Mouse (Mus musculus): ENCODE measurements around the gene Apol11b. TPM values are rescaled to one million over a fixed set of nuclear protein-coding genes. Genes with fewer than 3 reads are reported as not detected.
"Not testable (repeated sequence)": the region's sequence is repeated elsewhere in the genome, so short reads cannot be mapped to it uniquely, and the experiment has no call there.

Gene Apol11b
- polyA plus RNA-seq, 1 experiment from 2014 or later = not detected

- not testable (repeated sequence) for H3K27me3 ChIP-seq (ENCODE audit: control insufficient read depth, insufficient read depth, low read length); H3K4me3 ChIP-seq (ENCODE audit: low read depth, low read length); H3K4me1 ChIP-seq (replicated peaks; ENCODE audit: control insufficient read depth, insufficient read depth, low read length); H3K36me3 ChIP-seq (ENCODE audit: control insufficient read depth, insufficient read depth, low read length); H3K9me3 ChIP-seq (ENCODE audit: control insufficient read depth, low read length); H3K27ac ChIP-seq (ENCODE audit: low read depth, low read length); ATAC-seq (replicated peaks; ENCODE audit: low FRiP score); DNase-seq (ENCODE audit: low spot score); H3K9ac ChIP-seq (ENCODE audit: low read length); H3K4me2 ChIP-seq (ENCODE audit: low read depth, low read length, severe bottlenecking)
- WGBS = 87% methylated on average over 4 of the region's 4 CpGs
Observed at GRCm38 (mm10) chr15:77626471-77626870, 16.6 kb downstream of the Apol11b start.

- Histone ChIP-seq H3K27me3 (ENCODE audit: control insufficient read depth, insufficient read depth, low read length) (no peaks in the 10 kb centered on the region), H3K4me2 (ENCODE audit: low read depth, low read length, severe bottlenecking) (no peak overlapping the region), H3K27ac (ENCODE audit: low read depth, low read length) (no peak overlapping the region), H3K9me3 (ENCODE audit: control insufficient read depth, low read length) (no peaks in the 10 kb centered on the region), H3K4me3 (ENCODE audit: low read depth, low read length) (no peak overlapping the region), H3K36me3 (ENCODE audit: control insufficient read depth, insufficient read depth, low read length) (no peaks in the 10 kb centered on the region), H3K4me1 (replicated peaks; ENCODE audit: control insufficient read depth, insufficient read depth, low read length) (no peaks in the 10 kb centered on the region), H3K9ac (ENCODE audit: low read length) (no peak overlapping the region)
- 100% methylated on average over 1 of the region's 1 CpGs for WGBS
- DNase-seq (ENCODE audit: low spot score) (no peak), ATAC-seq (replicated peaks; ENCODE audit: low FRiP score) (no peak)
Observed at GRCm38 (mm10) chr15:77624710-77625109, 18.4 kb downstream of the Apol11b start.

GRCm38 (mm10) chr15:77606069-77606468 is 37.0 kb downstream of the Apol11b start:
- Histone ChIP-seq H3K9me3 (ENCODE audit: control insufficient read depth, low read length) (no peaks in the 10 kb centered on the region), H3K9ac (ENCODE audit: low read length) (no peak overlapping the region), H3K27me3 (ENCODE audit: control insufficient read depth, insufficient read depth, low read length) (no peaks in the 10 kb centered on the region), H3K4me2 (ENCODE audit: low read depth, low read length, severe bottlenecking) (no peak overlapping the region), H3K36me3 (ENCODE audit: control insufficient read depth, insufficient read depth, low read length) (no peaks in the 10 kb centered on the region), H3K27ac (ENCODE audit: low read depth, low read length) (no peak overlapping the region), H3K4me3 (ENCODE audit: low read depth, low read length) (no peak overlapping the region), H3K4me1 (replicated peaks; ENCODE audit: control insufficient read depth, insufficient read depth, low read length) (no peaks in the 10 kb centered on the region)
- 88% methylated on average over 3 of the region's 3 CpGs for WGBS
- DNase-seq (ENCODE audit: low spot score) (no peak), ATAC-seq (replicated peaks; ENCODE audit: low FRiP score) (no peak)

- Histone ChIP-seq H3K4me1 (replicated peaks; ENCODE audit: control insufficient read depth, insufficient read depth, low read length) (no peaks in the 10 kb centered on the region), H3K9ac (ENCODE audit: low read length) (no peak within 1 kb of the TSS), H3K4me2 (ENCODE audit: low read depth, low read length, severe bottlenecking) (no peak within 1 kb of the TSS), H3K9me3 (ENCODE audit: control insufficient read depth, low read length) (no peaks in the 10 kb centered on the region), H3K4me3 (ENCODE audit: low read depth, low read length) (no peak within 1 kb of the TSS), H3K36me3 (ENCODE audit: control insufficient read depth, insufficient read depth, low read length) (no peaks in the 10 kb centered on the region), H3K27ac (ENCODE audit: low read depth, low read length) (no peak within 1 kb of the TSS), H3K27me3 (ENCODE audit: control insufficient read depth, insufficient read depth, low read length) (no peaks in the 10 kb centered on the region)
- 86% methylated on average over 1 of the region's 1 CpGs for WGBS
- DNase-seq (ENCODE audit: low spot score) (no peak), ATAC-seq (replicated peaks; ENCODE audit: low FRiP score) (no peak)
Observed at GRCm38 (mm10) chr15:77598958-77599357, 44.1 kb downstream of the Apol11b start, which contains the start of gene Gm36245. Gene Gm36245 (plus strand): TSS chr15:77599258.

- H3K9ac ChIP-seq (ENCODE audit: low read length) = no peak overlapping the region
- no peak overlapping the region for H3K27ac ChIP-seq (ENCODE audit: low read depth, low read length)
- no peak overlapping the region for H3K4me2 ChIP-seq (ENCODE audit: low read depth, low read length, severe bottlenecking)
- 77% methylated on average over 3 of the region's 3 CpGs for WGBS
- DNase-seq (ENCODE audit: low spot score) = no peak
- H3K27me3 ChIP-seq (ENCODE audit: control insufficient read depth, insufficient read depth, low read length) = no peaks in the 10 kb centered on the region
- H3K36me3 ChIP-seq (ENCODE audit: control insufficient read depth, insufficient read depth, low read length) = no peaks in the 10 kb centered on the region
- ATAC-seq (replicated peaks; ENCODE audit: low FRiP score) = no peak
- no peak overlapping the region for H3K4me3 ChIP-seq (ENCODE audit: low read depth, low read length)
- no peaks in the 10 kb centered on the region for H3K9me3 ChIP-seq (ENCODE audit: control insufficient read depth, low read length)
- H3K4me1 ChIP-seq (replicated peaks; ENCODE audit: control insufficient read depth, insufficient read depth, low read length) = no peaks in the 10 kb centered on the region
Observed at GRCm38 (mm10) chr15:77598429-77598828, 44.7 kb downstream of the Apol11b start.

- Histone ChIP-seq H3K4me3 (ENCODE audit: low read depth, low read length) (no peak within 1 kb of the TSS), H3K36me3 (ENCODE audit: control insufficient read depth, insufficient read depth, low read length) (no peaks in the 10 kb centered on the region), H3K27ac (ENCODE audit: low read depth, low read length) (no peak within 1 kb of the TSS), H3K4me1 (replicated peaks; ENCODE audit: control insufficient read depth, insufficient read depth, low read length) (no peaks in the 10 kb centered on the region), H3K4me2 (ENCODE audit: low read depth, low read length, severe bottlenecking) (no peak within 1 kb of the TSS), H3K9me3 (ENCODE audit: control insufficient read depth, low read length) (no peaks in the 10 kb centered on the region), H3K27me3 (ENCODE audit: control insufficient read depth, insufficient read depth, low read length) (no peaks in the 10 kb centered on the region), H3K9ac (ENCODE audit: low read length) (no peak within 1 kb of the TSS)
- ATAC-seq (replicated peaks; ENCODE audit: low FRiP score) = no peak
- DNase-seq (ENCODE audit: low spot score) = no peak
- 70% methylated on average over 5 of the region's 5 CpGs for WGBS
Observed at GRCm38 (mm10) chr15:77595961-77596360, 47.1 kb downstream of the Apol11b start, which contains the start of gene Apol10b. Gene Apol10b (minus strand): TSS chr15:77596125.

- WGBS = 70% methylated on average over 1 of the region's 1 CpGs
- Histone ChIP-seq H3K4me2 (ENCODE audit: low read depth, low read length, severe bottlenecking) (no peak overlapping the region), H3K27me3 (ENCODE audit: control insufficient read depth, insufficient read depth, low read length) (no peaks in the 10 kb centered on the region), H3K36me3 (ENCODE audit: control insufficient read depth, insufficient read depth, low read length) (no peaks in the 10 kb centered on the region), H3K9me3 (ENCODE audit: control insufficient read depth, low read length) (no peaks in the 10 kb centered on the region), H3K9ac (ENCODE audit: low read length) (no peak overlapping the region), H3K4me1 (replicated peaks; ENCODE audit: control insufficient read depth, insufficient read depth, low read length) (no peaks in the 10 kb centered on the region), H3K4me3 (ENCODE audit: low read depth, low read length) (no peak overlapping the region), H3K27ac (ENCODE audit: low read depth, low read length) (no peak overlapping the region)
- DNase-seq (ENCODE audit: low spot score) = no peak
- no peak for ATAC-seq (replicated peaks; ENCODE audit: low FRiP score)
Observed at GRCm38 (mm10) chr15:77593557-77593956, 49.5 kb downstream of the Apol11b start.

GRCm38 (mm10) chr15:77590881-77591280 is 52.2 kb downstream of the Apol11b start:
- Histone ChIP-seq H3K9ac (ENCODE audit: low read length) (no peak overlapping the region), H3K36me3 (ENCODE audit: control insufficient read depth, insufficient read depth, low read length) (no peaks in the 10 kb centered on the region), H3K27me3 (ENCODE audit: control insufficient read depth, insufficient read depth, low read length) (no peaks in the 10 kb centered on the region), H3K27ac (ENCODE audit: low read depth, low read length) (no peak overlapping the region), H3K4me1 (replicated peaks; ENCODE audit: control insufficient read depth, insufficient read depth, low read length) (no peaks in the 10 kb centered on the region), H3K4me2 (ENCODE audit: low read depth, low read length, severe bottlenecking) (no peak overlapping the region), H3K9me3 (ENCODE audit: control insufficient read depth, low read length) (no peaks in the 10 kb centered on the region), H3K4me3 (ENCODE audit: low read depth, low read length) (no peak overlapping the region)
- no peak for DNase-seq (ENCODE audit: low spot score)
- no peak for ATAC-seq (replicated peaks; ENCODE audit: low FRiP score)
- WGBS = 79% methylated on average over 2 of the region's 2 CpGs

- Histone ChIP-seq H3K4me3 (ENCODE audit: low read depth, low read length) (no peak overlapping the region), H3K27me3 (ENCODE audit: control insufficient read depth, insufficient read depth, low read length) (no peaks in the 10 kb centered on the region), H3K9me3 (ENCODE audit: control insufficient read depth, low read length) (no peaks in the 10 kb centered on the region), H3K4me2 (ENCODE audit: low read depth, low read length, severe bottlenecking) (no peak overlapping the region), H3K36me3 (ENCODE audit: control insufficient read depth, insufficient read depth, low read length) (no peaks in the 10 kb centered on the region), H3K4me1 (replicated peaks; ENCODE audit: control insufficient read depth, insufficient read depth, low read length) (no peaks in the 10 kb centered on the region), H3K9ac (ENCODE audit: low read length) (no peak overlapping the region), H3K27ac (ENCODE audit: low read depth, low read length) (no peak overlapping the region)
- no peak for DNase-seq (ENCODE audit: low spot score)
- no peak for ATAC-seq (replicated peaks; ENCODE audit: low FRiP score)
Observed at GRCm38 (mm10) chr15:77588981-77589380, 54.1 kb downstream of the Apol11b start.
